Mouse (Mus musculus) lung, embryonic 16.5 days (tissue): ENCODE measurements around the gene Ttll13. TPM values are rescaled to one million over a fixed set of nuclear protein-coding genes. Genes with fewer than 3 reads are reported as not detected.

Experiments
- ATAC-seq: fragments of 200-750 bp; cut with Nextera tagmentation; 2 replicates; pipeline ENCODE4 v1.8.0; 2017; ENCODE audit warnings: low read depth, mild to moderate bottlenecking, moderate library complexity
- H3K27ac ChIP-seq: fragments of 300-500 bp; sonication (generic); 2 replicates; pipeline ENCODE4 v1.5.1; 2014; ENCODE audit warnings: mild to moderate bottlenecking, control low read depth, low read length
- H3K27me3 ChIP-seq: fragments of 300-500 bp; sonication (generic); 2 replicates; pipeline ENCODE4 v1.6.1; 2014; ENCODE audit warnings: low read depth, low read length, mixed read lengths; ENCODE audit not compliant: control insufficient read depth, insufficient read depth
- H3K36me3 ChIP-seq: fragments of 300-500 bp; sonication (generic); 2 replicates; pipeline ENCODE4 v1.6.1; 2014; ENCODE audit warnings: low read length; ENCODE audit not compliant: control insufficient read depth, insufficient read depth
- H3K4me1 ChIP-seq: fragments of 300-500 bp; sonication (generic); replicated peaks from 2 replicates; pipeline ENCODE4 v1.6.1; 2014; ENCODE audit warnings: low read length, mixed read lengths; ENCODE audit not compliant: control insufficient read depth, insufficient read depth
- H3K4me2 ChIP-seq: fragments of 300-500 bp; sonication (generic); 2 replicates; pipeline ENCODE4 v1.6.1; 2014; ENCODE audit warnings: low read depth, low read length, control low read depth
- H3K4me3 ChIP-seq: fragments of 300-500 bp; sonication (generic); 2 replicates; pipeline ENCODE4 v1.5.1; 2014; ENCODE audit warnings: mild to moderate bottlenecking, low read length, control low read depth
- H3K9ac ChIP-seq: fragments of 300-500 bp; sonication (generic); 2 replicates; pipeline ENCODE4 v1.6.1; 2014; ENCODE audit warnings: low read length, control low read depth
- H3K9me3 ChIP-seq: fragments of 300-500 bp; sonication (generic); 2 replicates; pipeline ENCODE4 v1.6.1; 2016; ENCODE audit warnings: low read length; ENCODE audit not compliant: control insufficient read depth
- WGBS: fragments of 180-500 bp; shearing (Covaris S2); extraction: QIAGEN DNeasy Blood & Tissue Kit; methylation state at CpG from one replicate; pipeline ENCODE4 v1.1.7; 2014; 5-methylcytosine and 5-hydroxymethylcytosine counted together
- polyA plus RNA-seq: library from polyadenylated mRNA; unstranded; fragments of >200 nt; fragmentation: Nextera tagmentation; extraction: Ambion mirVana; gene quantifications from 2 replicates; pipeline ENCODE4 v1.2.1, GENCODE M21; 2015

The Ttll13 gene
- polyA plus RNA-seq, 1 experiment from 2014 or later: 1.1 TPM

- peak; percentile 93 for ATAC-seq
- peak within 1 kb of the TSS; percentile 93 for H3K4me2 ChIP-seq
- peak within 1 kb of the TSS; percentile 32 for H3K27ac ChIP-seq
- peaks cover 16% of the 10 kb centered on the region for H3K4me1 ChIP-seq
- H3K9ac ChIP-seq: peak within 1 kb of the TSS; percentile 77
- no peaks in the 10 kb centered on the region for H3K27me3 ChIP-seq
- H3K4me3 ChIP-seq: peak within 1 kb of the TSS; percentile 76
- peaks cover 29% of the 10 kb centered on the region for H3K36me3 ChIP-seq
- no peaks in the 10 kb centered on the region for H3K9me3 ChIP-seq
- WGBS: 4% methylated on average over 21 of the region's 21 CpGs
These were observed 22.9 kb downstream of the Ttll13 start, which contains the start of gene Vps33b for GRCm38 (mm10) chr7:80268897-80269750. Gene Vps33b (plus strand): TSS chr7:80269649.

- WGBS: 1% methylated on average over 23 of the region's 23 CpGs
- Histone ChIP-seq H3K4me1 (peaks cover 16% of the 10 kb centered on the region), H3K9ac (peak overlapping the region; percentile 77), H3K4me2 (peak overlapping the region; percentile 93), H3K36me3 (peaks cover 29% of the 10 kb centered on the region), H3K27ac (peak overlapping the region; percentile 32; the same call in 1 of the 2 replicates), H3K27me3 (no peaks in the 10 kb centered on the region), H3K9me3 (peaks cover 5% of the 10 kb centered on the region), H3K4me3 (peak overlapping the region; percentile 76)
- ATAC-seq: peak; percentile 68
These were observed 23.6 kb downstream of the Ttll13 start for GRCm38 (mm10) chr7:80269751-80270255.

- peaks cover 10% of the 10 kb centered on the region for H3K9me3 ChIP-seq
- H3K27ac ChIP-seq: no peak overlapping the region
- no peak for ATAC-seq
- no peak overlapping the region for H3K4me2 ChIP-seq
- H3K4me1 ChIP-seq: peaks cover 15% of the 10 kb centered on the region
- H3K36me3 ChIP-seq: peaks cover 29% of the 10 kb centered on the region
- H3K27me3 ChIP-seq: no peaks in the 10 kb centered on the region
- no peak overlapping the region for H3K4me3 ChIP-seq
- no peak overlapping the region for H3K9ac ChIP-seq
- 92% methylated on average over 2 of the region's 2 CpGs for WGBS
These were observed 27.3 kb downstream of the Ttll13 start for GRCm38 (mm10) chr7:80273456-80273855.

GRCm38 (mm10) chr7:80276374-80276773, 30.2 kb downstream of the Ttll13 start:
- Histone ChIP-seq H3K27me3 (no peaks in the 10 kb centered on the region), H3K9me3 (peaks cover 10% of the 10 kb centered on the region), H3K36me3 (peaks cover 29% of the 10 kb centered on the region), H3K9ac (no peak overlapping the region), H3K4me3 (no peak overlapping the region), H3K4me2 (no peak overlapping the region), H3K27ac (no peak overlapping the region), H3K4me1 (no peaks in the 10 kb centered on the region)
- no peak for ATAC-seq
- 94% methylated on average over 4 of the region's 4 CpGs for WGBS

- H3K27ac ChIP-seq: no peak overlapping the region
These were observed 33.9 kb downstream of the Ttll13 start for GRCm38 (mm10) chr7:80280032-80280431.

GRCm38 (mm10) chr7:80280998-80281397, 34.8 kb downstream of the Ttll13 start:
- no peak for ATAC-seq
- Histone ChIP-seq H3K36me3 (peaks cover 23% of the 10 kb centered on the region), H3K9me3 (no peaks in the 10 kb centered on the region), H3K27ac (no peak overlapping the region), H3K4me1 (no peaks in the 10 kb centered on the region), H3K9ac (no peak overlapping the region), H3K4me3 (no peak overlapping the region), H3K4me2 (no peak overlapping the region), H3K27me3 (no peaks in the 10 kb centered on the region)
- WGBS: 79% methylated on average over 2 of the region's 2 CpGs

More at GRCm38 (mm10) chr7:80280032-80280431, 33.9 kb downstream of the Ttll13 start:
- H3K4me3 ChIP-seq: no peak overlapping the region
- 80% methylated on average over 10 of the region's 10 CpGs for WGBS
- no peaks in the 10 kb centered on the region for H3K27me3 ChIP-seq
- H3K4me1 ChIP-seq: no peaks in the 10 kb centered on the region
- H3K9ac ChIP-seq: no peak overlapping the region
- no peak for ATAC-seq
- peaks cover 2% of the 10 kb centered on the region for H3K9me3 ChIP-seq
- peaks cover 21% of the 10 kb centered on the region for H3K36me3 ChIP-seq
- H3K4me2 ChIP-seq: no peak overlapping the region

GRCm38 (mm10) chr7:80281646-80282045, 35.5 kb downstream of the Ttll13 start:
- no peak for ATAC-seq
- Histone ChIP-seq H3K36me3 (peaks cover 17% of the 10 kb centered on the region), H3K27ac (no peak overlapping the region), H3K27me3 (no peaks in the 10 kb centered on the region), H3K4me3 (no peak overlapping the region), H3K9me3 (no peaks in the 10 kb centered on the region), H3K4me2 (no peak overlapping the region), H3K9ac (no peak overlapping the region), H3K4me1 (no peaks in the 10 kb centered on the region)
- WGBS: 82% methylated on average over 3 of the region's 3 CpGs

- no peak overlapping the region for H3K27ac ChIP-seq
- no peaks in the 10 kb centered on the region for H3K27me3 ChIP-seq
- no peaks in the 10 kb centered on the region for H3K4me1 ChIP-seq
- H3K36me3 ChIP-seq: peaks cover 19% of the 10 kb centered on the region
- no peaks in the 10 kb centered on the region for H3K9me3 ChIP-seq
- no peak overlapping the region for H3K4me2 ChIP-seq
- no peak overlapping the region for H3K9ac ChIP-seq
- ATAC-seq: no peak
- no peak overlapping the region for H3K4me3 ChIP-seq
- 91% methylated on average over 3 of the region's 3 CpGs for WGBS
These were observed 37.2 kb downstream of the Ttll13 start for GRCm38 (mm10) chr7:80283226-80283918.

- Histone ChIP-seq H3K4me3 (no peak overlapping the region), H3K9me3 (no peaks in the 10 kb centered on the region), H3K9ac (no peak overlapping the region), H3K27ac (no peak overlapping the region), H3K4me1 (no peaks in the 10 kb centered on the region), H3K4me2 (no peak overlapping the region), H3K27me3 (no peaks in the 10 kb centered on the region), H3K36me3 (peaks cover 19% of the 10 kb centered on the region)
- WGBS: 69% methylated on average over 5 of the region's 5 CpGs
- no peak; the same call in 1 of the 2 replicates for ATAC-seq
These were observed 38.2 kb downstream of the Ttll13 start for GRCm38 (mm10) chr7:80284391-80284790.
